Mouse (Mus musculus): Measurements from ENCODE around the gene Tenm4.

DNA sequence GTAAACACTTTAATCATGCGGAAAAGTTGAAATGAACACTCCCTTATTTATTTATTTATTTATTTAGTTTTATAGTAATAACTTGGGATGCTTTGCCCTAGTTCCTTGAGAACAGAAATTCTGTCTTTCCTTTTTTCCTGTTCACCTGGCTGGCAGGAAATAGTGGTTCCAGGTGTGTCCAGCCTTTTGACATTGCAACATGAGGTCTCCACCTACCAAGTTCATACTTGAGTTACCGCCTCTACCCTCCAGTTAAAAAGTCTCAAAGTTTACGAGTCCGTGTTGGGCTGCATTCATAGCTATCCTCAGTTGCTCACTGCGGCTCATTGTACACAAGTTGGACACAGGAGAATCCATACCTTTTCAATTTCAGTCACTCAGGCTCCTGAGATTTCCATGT lies 781.0 kb downstream of the Tenm4 start:
- TF ChIP-seq CTCF (IDR thresholded peaks at IDR 0.05; ENCODE audit: borderline replicate concordance, insufficient read depth, low read depth, low read length) (no peak), POLR2A (IDR thresholded peaks at IDR 0.05; ENCODE audit: borderline replicate concordance, insufficient read depth, low read length) (no peak)
